Mouse (Mus musculus) bone marrow macrophage, adult 2 months (primary cell): ENCODE results near the gene Gc.

Experiments used
- CTCF ChIP-seq: IDR thresholded peaks from 2 replicates; pipeline ENCODE4 v1.5.1; 2012; ENCODE audit warnings: low read depth, mild to moderate bottlenecking, low read length, moderate library complexity
- POLR2A ChIP-seq: IDR thresholded peaks from 2 replicates; pipeline ENCODE4 v1.6.1; 2012; ENCODE audit warnings: mild to moderate bottlenecking, low read depth, low read length, borderline replicate concordance

DNA sequence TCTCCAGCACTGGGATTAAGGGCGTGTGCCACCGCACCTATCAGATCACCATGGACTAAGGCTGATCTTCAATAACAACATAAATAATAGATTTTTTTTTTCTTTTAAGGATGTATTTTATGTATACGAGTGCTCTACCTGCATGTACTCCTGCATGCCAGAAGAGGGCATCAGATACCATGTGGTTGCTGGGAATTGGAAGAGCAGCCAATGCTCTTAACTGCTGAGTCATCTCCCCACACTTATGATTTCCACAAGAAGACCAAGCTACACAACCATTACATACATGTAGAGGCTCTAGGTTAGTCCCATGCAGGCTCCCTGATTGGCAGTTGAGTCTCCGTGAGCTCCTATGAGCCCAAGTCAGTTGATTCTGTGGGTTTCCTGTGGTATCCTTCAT, 13.3 kb downstream of the Gc start:
- TF ChIP-seq CTCF = no peak
- no peak for TF ChIP-seq POLR2A
